ENCODE assay signal across 21 mouse cellular contexts in genomic region chrX:52945509-52945908, GRCm38 (mm10). TPM values are rescaled to one million over a fixed set of nuclear protein-coding genes. Genes with fewer than 3 reads are reported as not detected.
DNase-seq lines count a peak whose midpoint lies in the region; ATAC-seq and TF ChIP-seq lines count a peak whose summit lies in the region.
"Had no signal": no experiment of that assay in that cellular context is flagged by ENCODE, and none has a peak within 500 bp of the region (broad histone marks: within the 10 kb centered on the region; RNA-seq: fewer than 3 reads in every experiment).

No protein-coding gene starts in this region.

- H3K27ac ChIP-seq in intestine, embryonic 15.5 days: no peak overlapping the region
- H3K27ac ChIP-seq in intestine, embryonic 16.5 days (ENCODE audit: low read length): no peak overlapping the region
- H3K27ac ChIP-seq in intestine, postnatal 0 days (ENCODE audit: low read depth, low read length): no peak overlapping the region
- H3K27ac ChIP-seq in kidney, adult 2 months (ENCODE audit: insufficient read depth, low read depth, low read length): no peak overlapping the region

- H3K9ac ChIP-seq in intestine, embryonic 15.5 days: no peak overlapping the region
- H3K9ac ChIP-seq in intestine, embryonic 16.5 days (ENCODE audit: low read depth, low read length): no peak overlapping the region
- no peak overlapping the region for H3K9ac ChIP-seq in intestine, postnatal 0 days (ENCODE audit: low read depth, low read length)

- H3K9me3 ChIP-seq in intestine, embryonic 15.5 days: no peaks in the 10 kb centered on the region
- H3K9me3 ChIP-seq in intestine, embryonic 16.5 days (ENCODE audit: control insufficient read depth, low read length): no peaks in the 10 kb centered on the region
- H3K9me3 ChIP-seq in intestine, postnatal 0 days (ENCODE audit: control insufficient read depth): no peaks in the 10 kb centered on the region
- H3K9me3 ChIP-seq: G1E had no signal

- TF ChIP-seq POLR2A in kidney, adult 2 months (IDR thresholded peaks at IDR 0.05; ENCODE audit: low read depth, low read length): no peak

- no peaks in the 10 kb centered on the region for H3K36me3 ChIP-seq in intestine, embryonic 15.5 days
- H3K36me3 ChIP-seq in intestine, embryonic 16.5 days (ENCODE audit: control insufficient read depth, insufficient read depth, low read length): no peaks in the 10 kb centered on the region
- no peaks in the 10 kb centered on the region for H3K36me3 ChIP-seq in intestine, postnatal 0 days (ENCODE audit: control insufficient read depth, insufficient read depth)
- H3K36me3 ChIP-seq in kidney, adult 2 months (ENCODE audit: control insufficient read depth, insufficient read depth, low read length): no peaks in the 10 kb centered on the region

- no peaks in the 10 kb centered on the region for H3K4me1 ChIP-seq in intestine, embryonic 15.5 days (replicated peaks)
- H3K4me1 ChIP-seq in intestine, embryonic 16.5 days (ENCODE audit: control insufficient read depth, insufficient read depth, low read length): no peaks in the 10 kb centered on the region
- no peaks in the 10 kb centered on the region for H3K4me1 ChIP-seq in intestine, postnatal 0 days (replicated peaks; ENCODE audit: control insufficient read depth, insufficient read depth, low read length)
- H3K4me1 ChIP-seq in kidney, adult 2 months (ENCODE audit: control insufficient read depth, insufficient read depth, low read length): peaks cover 3% of the 10 kb centered on the region; the same call in 1 of the 2 replicates

- DNase-seq in left cerebral cortex, adult 9 months (ENCODE audit: low spot score in 2 of 2): no peak
- no peak for DNase-seq in right cerebral cortex, adult 2 months (ENCODE audit: low spot score in 2 of 2)
- no peak for DNase-seq in kidney, adult 2 months
- DNase-seq: adrenal gland, adult 2 months; adrenal gland, adult 8-10 months; adrenal gland, postnatal 10 days; adrenal gland, postnatal 14 days; adrenal gland, postnatal 25 days; adrenal gland, postnatal 36 days; B cell, adult 2 months; cerebellum, adult 11 months; cerebellum, adult 11-12 months; cerebellum, adult 18-20 months had no signal

- peak; percentile 41; the same call in 1 of the 2 replicates for ATAC-seq in intestine, embryonic 15.5 days
- ATAC-seq in intestine, embryonic 16.5 days: peak; percentile 68
- ATAC-seq in intestine, postnatal 0 days: peak; percentile 65
- ATAC-seq: activated CD4-positive, CD25-positive, alpha-beta regulatory T cell, adult 4 months; CD4-positive, CD25-positive, alpha-beta regulatory T cell, adult 4 months; Patski had no signal

- WGBS in intestine, embryonic 15.5 days: 79% methylated on average over 5 of the region's 5 CpGs
- WGBS in intestine, embryonic 16.5 days: 82% methylated on average over 5 of the region's 5 CpGs
- 62% methylated on average over 5 of the region's 5 CpGs for WGBS in intestine, postnatal 0 days
- 58% methylated on average over 5 of the region's 5 CpGs for WGBS in kidney, adult 2 months

- H3K4me3 ChIP-seq in intestine, embryonic 15.5 days (replicated peaks): no peak overlapping the region
- no peak overlapping the region for H3K4me3 ChIP-seq in intestine, embryonic 16.5 days (ENCODE audit: low read length)
- H3K4me3 ChIP-seq in intestine, postnatal 0 days (ENCODE audit: low read depth, low read length): no peak overlapping the region
- no peak overlapping the region for H3K4me3 ChIP-seq in kidney, adult 2 months (ENCODE audit: insufficient read depth, low read depth, low read length)

- no peaks in the 10 kb centered on the region for H3K27me3 ChIP-seq in intestine, embryonic 15.5 days (replicated peaks)
- H3K27me3 ChIP-seq in intestine, embryonic 16.5 days (replicated peaks; ENCODE audit: control insufficient read depth, insufficient read depth, low read length): no peaks in the 10 kb centered on the region
- H3K27me3 ChIP-seq in intestine, postnatal 0 days (replicated peaks; ENCODE audit: control insufficient read depth, insufficient read depth, low read length): no peaks in the 10 kb centered on the region
- H3K27me3 ChIP-seq in kidney, adult 2 months (replicated peaks; ENCODE audit: control insufficient read depth, insufficient read depth, low read length): no peaks in the 10 kb centered on the region
- H3K27me3 ChIP-seq: CH12.LX had no signal

- no peak for TF ChIP-seq CTCF in intestine, postnatal 0 days (IDR thresholded peaks at IDR 0.05; ENCODE audit: low read depth)
- TF ChIP-seq CTCF in kidney, adult 2 months (conservative IDR thresholded peaks at IDR 0.05; ENCODE audit: insufficient read depth, insufficient read length, low read depth, low read length): no peak

- H3K4me2 ChIP-seq in intestine, embryonic 15.5 days (replicated peaks): no peak overlapping the region
- H3K4me2 ChIP-seq in intestine, embryonic 16.5 days (ENCODE audit: low read depth, low read length): no peak overlapping the region
- H3K4me2 ChIP-seq in intestine, postnatal 0 days (replicated peaks; ENCODE audit: low read depth): no peak overlapping the region

RNA-seq across cellular contexts. Expression of gene Phf6, which starts 33.4 kb away (rescaled TPM):
- polyA plus RNA-seq in intestine, embryonic 15.5 days (2015; fragmentation: Nextera tagmentation; extraction: Ambion mirVana): 22.4 and 28.6 TPM in 2 replicates
- 19.9 and 21.9 TPM in 2 replicates for polyA plus RNA-seq in intestine, embryonic 16.5 days (2015; fragmentation: Nextera tagmentation; extraction: Ambion mirVana)
- 5.9 and 6.3 TPM in 2 replicates for polyA plus RNA-seq in intestine, postnatal 0 days (2015; fragmentation: Nextera tagmentation; extraction: Ambion mirVana)
- 1.4 and 2.4 TPM in 2 replicates for polyA plus RNA-seq in kidney, adult 2 months (2012; rRNA removed)

RNA-seq across cellular contexts. Expression of gene Hprt, which starts 42.4 kb away (rescaled TPM):
- polyA plus RNA-seq in intestine, embryonic 15.5 days (2015; fragmentation: Nextera tagmentation; extraction: Ambion mirVana): 258 and 283 TPM in 2 replicates
- polyA plus RNA-seq in intestine, embryonic 16.5 days (2015; fragmentation: Nextera tagmentation; extraction: Ambion mirVana): 267 and 274 TPM in 2 replicates
- 217 and 219 TPM in 2 replicates for polyA plus RNA-seq in intestine, postnatal 0 days (2015; fragmentation: Nextera tagmentation; extraction: Ambion mirVana)
- polyA plus RNA-seq in kidney, adult 2 months (2012; rRNA removed): 15.9 and 28.9 TPM in 2 replicates
